Mouse (Mus musculus) urinary bladder, postnatal 25 days (tissue): ENCODE measurements around the gene Hddc3.

ENCODE experiments used
- DNase-seq: peaks from one replicate; pipeline ENCODE4 v3.0.0; 2022; ENCODE audit warnings: low spot score

The Hddc3 gene

DNA sequence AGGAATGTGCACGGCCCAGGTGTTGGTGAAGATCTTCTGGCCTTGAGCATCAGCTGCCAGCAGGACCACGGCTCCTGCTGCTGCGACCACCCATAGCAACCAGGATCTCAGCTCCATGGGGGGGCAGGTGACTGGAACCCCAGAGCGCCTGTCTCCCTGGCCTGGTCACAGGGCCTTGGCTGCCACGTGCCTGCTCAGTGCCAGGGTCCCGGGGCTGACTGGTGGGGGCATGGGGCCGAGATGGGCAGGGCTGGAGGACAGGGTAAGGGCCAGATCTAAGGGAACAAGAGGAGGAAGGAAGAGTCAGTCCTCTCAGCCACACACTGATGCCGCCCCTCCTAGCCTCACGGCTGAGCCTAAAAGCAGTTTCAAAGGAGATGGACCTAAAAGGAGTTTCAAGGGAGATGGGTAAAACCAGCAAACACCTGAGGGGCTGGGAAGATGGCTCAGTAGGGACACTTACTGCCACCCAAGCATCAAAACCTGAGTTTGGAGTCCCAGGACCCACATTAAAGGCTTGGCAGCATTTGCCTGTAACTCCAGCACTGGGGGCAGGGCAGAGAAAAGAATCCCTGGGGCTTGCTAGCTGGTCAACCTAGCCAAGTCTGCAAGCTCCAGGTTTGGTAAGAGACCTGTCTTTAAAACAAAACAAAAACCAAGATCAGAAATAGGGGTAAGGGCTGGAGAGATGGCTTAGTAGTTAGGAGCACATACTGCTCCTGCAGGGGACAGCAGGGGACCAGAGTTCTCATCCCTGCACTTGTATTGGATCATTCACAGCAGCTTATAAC lies 55.9 kb downstream of the Hddc3 start:
- DNase-seq: no peak

DNA sequence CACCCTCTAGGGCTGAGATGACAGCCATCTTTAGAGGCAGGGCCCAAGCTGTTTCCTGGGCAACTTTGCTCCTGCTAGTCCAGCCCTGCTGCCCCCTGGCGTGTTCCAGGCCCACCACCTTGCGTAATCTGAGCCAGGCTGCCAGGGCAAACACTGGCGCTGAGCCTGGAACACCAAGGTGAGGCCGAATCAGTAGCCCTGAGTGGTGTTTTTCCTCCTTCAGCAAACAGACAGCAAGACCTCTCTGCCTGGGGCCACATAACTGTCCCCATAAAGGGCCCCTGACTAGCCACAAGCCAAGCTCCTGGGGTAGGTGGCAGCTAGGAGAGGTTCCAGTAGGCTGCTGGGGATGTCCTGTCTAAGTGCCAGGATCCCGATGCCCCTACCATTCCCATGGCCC lies 57.2 kb downstream of the Hddc3 start:
- no peak for DNase-seq
